Mouse (Mus musculus): ENCODE measurements at regions not wholly inside any gene's neighbourhood (a gene's known extent, or its start where the extent isn't known, plus 50 kb on each side); places are given as distances from the start of the nearest gene placed in this dataset.
A peak's percentile ranks its signal among the peaks of the same experiment; 100 is the strongest.

DNA sequence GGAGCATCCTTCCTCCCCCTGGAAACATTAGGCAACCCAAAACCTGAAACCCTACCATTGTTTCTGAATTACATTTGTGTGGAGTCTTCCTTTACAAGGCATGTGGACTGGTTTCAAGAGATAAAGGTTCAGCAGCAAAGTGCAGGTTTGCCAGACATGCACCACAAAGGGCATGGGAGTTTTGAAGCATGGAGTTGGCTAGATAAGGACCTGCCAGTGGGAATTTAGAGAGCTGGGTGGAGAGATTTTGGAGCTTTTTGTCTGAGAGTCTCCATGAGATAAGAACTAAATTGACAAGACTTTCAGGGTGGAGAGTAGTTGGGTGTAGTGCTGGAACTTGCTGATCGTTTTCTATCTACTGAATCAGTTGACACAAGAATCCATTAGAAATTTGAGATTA lies 6346.0 kb downstream of the 9330182O14Rik start:
- Histone ChIP-seq H3K4me3 (no peak overlapping the region), H3K27me3 (no peaks in the 10 kb centered on the region), H3K27ac (no peak overlapping the region), H3K4me2 (replicated peaks) (no peak overlapping the region), H3K9ac (no peak overlapping the region), H3K4me1 (no peaks in the 10 kb centered on the region), H3K9me3 (no peaks in the 10 kb centered on the region), H3K36me3 (no peaks in the 10 kb centered on the region)
- no peak for ATAC-seq (ENCODE audit: insufficient number of reproducible peaks, insufficient read depth, low FRiP score, low TSS enrichment)
- WGBS = 76% methylated on average over 1 of the region's 1 CpGs

- WGBS = 77% methylated on average over 3 of the region's 3 CpGs
Observed at GRCm38 (mm10) chr15:46488940-46489339, 6354.8 kb downstream of the 9330182O14Rik start.

DNA sequence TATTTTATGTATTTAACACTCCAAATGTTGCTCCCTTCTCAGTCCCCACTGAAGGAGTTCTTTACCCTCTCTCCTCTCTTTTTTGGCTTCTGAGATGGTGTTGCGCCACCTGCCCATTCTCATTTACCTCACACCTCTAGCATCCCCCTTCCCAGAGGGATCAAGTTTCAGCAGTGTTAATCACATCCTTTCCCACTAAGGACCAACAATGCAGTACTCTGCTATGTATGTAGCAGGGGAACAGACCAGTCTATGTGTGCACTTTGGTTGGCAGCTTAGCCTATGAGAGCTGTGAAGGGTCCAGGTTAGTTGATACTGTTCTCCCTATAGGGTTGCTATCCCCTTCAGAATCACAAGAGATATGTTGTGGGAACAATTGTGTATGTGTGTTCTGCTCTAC lies 6384.8 kb downstream of the 9330182O14Rik start:
- no peaks in the 10 kb centered on the region for H3K4me1 ChIP-seq
- H3K9ac ChIP-seq = no peak overlapping the region
- H3K27ac ChIP-seq = no peak overlapping the region
- 0 out of 2 replicates have a peak, but pooled peaks have one; percentile 28 for ATAC-seq (ENCODE audit: insufficient number of reproducible peaks, insufficient read depth, low FRiP score, low TSS enrichment)
- no peaks in the 10 kb centered on the region for H3K36me3 ChIP-seq
- H3K27me3 ChIP-seq = no peaks in the 10 kb centered on the region
- no peaks in the 10 kb centered on the region for H3K9me3 ChIP-seq
- H3K4me2 ChIP-seq (replicated peaks) = no peak overlapping the region
- WGBS = 88% methylated on average over 1 of the region's 1 CpGs
- no peak overlapping the region for H3K4me3 ChIP-seq

More at GRCm38 (mm10) chr15:46488940-46489339, 6354.8 kb downstream of the 9330182O14Rik start:
- H3K9ac ChIP-seq = no peak overlapping the region
- no peak for ATAC-seq (ENCODE audit: insufficient number of reproducible peaks, insufficient read depth, low FRiP score, low TSS enrichment)
- no peaks in the 10 kb centered on the region for H3K36me3 ChIP-seq
- no peaks in the 10 kb centered on the region for H3K9me3 ChIP-seq
- no peak overlapping the region for H3K27ac ChIP-seq
- H3K4me3 ChIP-seq = no peak overlapping the region
- no peaks in the 10 kb centered on the region for H3K4me1 ChIP-seq
- H3K27me3 ChIP-seq = no peaks in the 10 kb centered on the region
- H3K4me2 ChIP-seq (replicated peaks) = no peak overlapping the region

Measured in embryonic facial prominence, embryonic 12.5 days (tissue).